Mouse (Mus musculus): ENCODE results near the gene Colec11. TPM values are rescaled to one million over a fixed set of nuclear protein-coding genes. Genes with fewer than 3 reads are reported as not detected.

Colec11 gene
- polyA plus RNA-seq, 1 experiment, result 0.94 TPM

Other genes with a start within 250 kb of the Colec11 start
- gene Dcdc2c, start 71.0 kb downstream of the Colec11 start, polyA plus RNA-seq (2012; rRNA removed), result 0.97 and 1.7 TPM in 2 replicates
- gene Allc, start 40.9 kb downstream of the Colec11 start, polyA plus RNA-seq (2012; rRNA removed), result 0.44 and 0.56 TPM in 2 replicates
- 380 and 394 TPM in 2 replicates for gene Rps7, start 12.6 kb upstream of the Colec11 start, polyA plus RNA-seq (2012; rRNA removed)
- 18.0 and 20.3 TPM in 2 replicates for gene Rnaseh1, start 26.2 kb upstream of the Colec11 start, polyA plus RNA-seq (2012; rRNA removed)
- 34.7 and 35.5 TPM in 2 replicates for gene Adi1, start 51.9 kb upstream of the Colec11 start, polyA plus RNA-seq (2012; rRNA removed)
- 53.6 and 59.9 TPM in 2 replicates for gene Trappc12, start 127.1 kb upstream of the Colec11 start, polyA plus RNA-seq (2012; rRNA removed)
- 54.6 and 57.8 TPM in 2 replicates for gene Eipr1, start 128.4 kb upstream of the Colec11 start, polyA plus RNA-seq (2012; rRNA removed)

Measured in frontal cortex, adult 2 months (tissue).